Mouse (Mus musculus): ENCODE measurements around the gene Nsg2. TPM values are rescaled to one million over a fixed set of nuclear protein-coding genes. Genes with fewer than 3 reads are reported as not detected.
A peak's percentile ranks its signal among the peaks of the same experiment; 100 is the strongest.
"Not testable (repeated sequence)": the region's sequence is repeated elsewhere in the genome, so short reads cannot be mapped to it uniquely, and the experiment has no call there.

Gene Nsg2
- polyA plus RNA-seq (2012; ENCODE audit: insufficient read depth, low replicate concordance): 12.5 TPM in 1 of 2 replicates, not detected in the other

- Histone ChIP-seq H3K4me3 (replicated peaks) (peak within 1 kb of the TSS; percentile 94), H3K27me3 (replicated peaks) (peaks cover 24% of the 10 kb centered on the region), H3K36me3 (replicated peaks; ENCODE audit: low read length) (peaks cover 29% of the 10 kb centered on the region), H3K9me3 (peaks cover 3% of the 10 kb centered on the region; the same call in 1 of the 2 replicates), H3K4me1 (peaks cover 44% of the 10 kb centered on the region)
- no peak for TF ChIP-seq FLI1 (IDR thresholded peaks at IDR 0.05; ENCODE audit: low read length)
- TF ChIP-seq GATA1 (IDR thresholded peaks at IDR 0.05; ENCODE audit: borderline replicate concordance, low read length): no peak
Observed at GRCm38 (mm10) chr11:32000281-32000680, at the start of gene Nsg2. Nsg2 (plus strand) TSS chr11:32000463.

GRCm38 (mm10) chr11:31960071-31960470 is 40.2 kb upstream of the Nsg2 start:
- H3K36me3 ChIP-seq (replicated peaks; ENCODE audit: low read length): no peaks in the 10 kb centered on the region
- peaks cover 19% of the 10 kb centered on the region for H3K4me1 ChIP-seq
- peaks cover 6% of the 10 kb centered on the region; the same call in 1 of the 2 replicates for H3K9me3 ChIP-seq
- H3K4me3 ChIP-seq (replicated peaks): no peak overlapping the region
- peaks cover 3% of the 10 kb centered on the region for H3K27me3 ChIP-seq (replicated peaks)
- TF ChIP-seq GATA1 (IDR thresholded peaks at IDR 0.05; ENCODE audit: borderline replicate concordance, low read length) (no peak), FLI1 (IDR thresholded peaks at IDR 0.05; ENCODE audit: low read length) (no peak)

- Histone ChIP-seq H3K4me3 (replicated peaks) (no peak overlapping the region), H3K9me3 (peaks cover 6% of the 10 kb centered on the region), H3K4me1 (peaks cover 19% of the 10 kb centered on the region), H3K27me3 (replicated peaks) (peaks cover 3% of the 10 kb centered on the region), H3K36me3 (replicated peaks; ENCODE audit: low read length) (no peaks in the 10 kb centered on the region)
- TF ChIP-seq FLI1 (IDR thresholded peaks at IDR 0.05; ENCODE audit: low read length) (no peak), GATA1 (IDR thresholded peaks at IDR 0.05; ENCODE audit: borderline replicate concordance, low read length) (no peak)
Observed at GRCm38 (mm10) chr11:31963993-31964392, 36.3 kb upstream of the Nsg2 start.

- no peaks in the 10 kb centered on the region for H3K36me3 ChIP-seq (replicated peaks; ENCODE audit: low read length)
- peaks cover 11% of the 10 kb centered on the region for H3K4me1 ChIP-seq
- TF ChIP-seq GATA1 (IDR thresholded peaks at IDR 0.05; ENCODE audit: borderline replicate concordance, low read length) (no peak), FLI1 (IDR thresholded peaks at IDR 0.05; ENCODE audit: low read length) (no peak)
- no peaks in the 10 kb centered on the region for H3K27me3 ChIP-seq (replicated peaks)
- no peak within 1 kb of the TSS for H3K4me3 ChIP-seq (replicated peaks)
- peaks cover 6% of the 10 kb centered on the region for H3K9me3 ChIP-seq
Observed at GRCm38 (mm10) chr11:31965256-31966134, 34.8 kb upstream of the Nsg2 start, which contains the start of gene 4930524B15Rik. 4930524B15Rik (plus strand) TSS chr11:31965592.

- Histone ChIP-seq H3K27me3 (replicated peaks) (no peaks in the 10 kb centered on the region), H3K36me3 (replicated peaks; ENCODE audit: low read length) (no peaks in the 10 kb centered on the region), H3K4me3 (replicated peaks) (no peak overlapping the region), H3K9me3 (no peaks in the 10 kb centered on the region), H3K4me1 (peaks cover 77% of the 10 kb centered on the region)
- TF ChIP-seq FLI1 (IDR thresholded peaks at IDR 0.05; ENCODE audit: low read length) (no peak), GATA1 (IDR thresholded peaks at IDR 0.05; ENCODE audit: borderline replicate concordance, low read length) (no peak; the same call in 2 of the 3 replicates)
Observed at GRCm38 (mm10) chr11:31974132-31974531, 26.1 kb upstream of the Nsg2 start.

- peaks cover 81% of the 10 kb centered on the region for H3K4me1 ChIP-seq
- no peak for TF ChIP-seq GATA1 (IDR thresholded peaks at IDR 0.05; ENCODE audit: borderline replicate concordance, low read length)
- no peak for TF ChIP-seq FLI1 (IDR thresholded peaks at IDR 0.05; ENCODE audit: low read length)
- H3K36me3 ChIP-seq (replicated peaks; ENCODE audit: low read length): no peaks in the 10 kb centered on the region
- no peaks in the 10 kb centered on the region for H3K9me3 ChIP-seq
- peak overlapping the region; percentile 66 for H3K4me3 ChIP-seq (replicated peaks)
- H3K27me3 ChIP-seq (replicated peaks): no peaks in the 10 kb centered on the region
Observed at GRCm38 (mm10) chr11:31974826-31975225, 25.4 kb upstream of the Nsg2 start.

GRCm38 (mm10) chr11:31975678-31976077 is 24.6 kb upstream of the Nsg2 start:
- no peaks in the 10 kb centered on the region for H3K27me3 ChIP-seq (replicated peaks)
- H3K4me3 ChIP-seq (replicated peaks): peak overlapping the region; percentile 28
- peaks cover 77% of the 10 kb centered on the region for H3K4me1 ChIP-seq
- no peaks in the 10 kb centered on the region for H3K36me3 ChIP-seq (replicated peaks; ENCODE audit: low read length)
- no peak for TF ChIP-seq FLI1 (IDR thresholded peaks at IDR 0.05; ENCODE audit: low read length)
- TF ChIP-seq GATA1 (IDR thresholded peaks at IDR 0.05; ENCODE audit: borderline replicate concordance, low read length): no peak
- peaks cover 3% of the 10 kb centered on the region; the same call in 1 of the 2 replicates for H3K9me3 ChIP-seq

- no peaks in the 10 kb centered on the region for H3K36me3 ChIP-seq (replicated peaks; ENCODE audit: low read length)
- TF ChIP-seq GATA1 (IDR thresholded peaks at IDR 0.05; ENCODE audit: borderline replicate concordance, low read length) (no peak), FLI1 (IDR thresholded peaks at IDR 0.05; ENCODE audit: low read length) (no peak)
- peaks cover 3% of the 10 kb centered on the region; the same call in 1 of the 2 replicates for H3K9me3 ChIP-seq
- no peak overlapping the region for H3K4me3 ChIP-seq (replicated peaks)
- H3K27me3 ChIP-seq (replicated peaks): no peaks in the 10 kb centered on the region
- H3K4me1 ChIP-seq: peaks cover 72% of the 10 kb centered on the region
Observed at GRCm38 (mm10) chr11:31976137-31976536, 24.1 kb upstream of the Nsg2 start.

- H3K4me1 ChIP-seq: peaks cover 59% of the 10 kb centered on the region
Observed at GRCm38 (mm10) chr11:31980089-31980488, 20.2 kb upstream of the Nsg2 start.

GRCm38 (mm10) chr11:31981830-31982229 is 18.4 kb upstream of the Nsg2 start:
- H3K4me1 ChIP-seq: peaks cover 43% of the 10 kb centered on the region
- TF ChIP-seq GATA1 (IDR thresholded peaks at IDR 0.05; ENCODE audit: borderline replicate concordance, low read length) (no peak), FLI1 (IDR thresholded peaks at IDR 0.05; ENCODE audit: low read length) (no peak)
- H3K4me3 ChIP-seq (replicated peaks): no peak overlapping the region
- H3K27me3 ChIP-seq (replicated peaks): no peaks in the 10 kb centered on the region
- H3K9me3 ChIP-seq: peaks cover 3% of the 10 kb centered on the region; the same call in 1 of the 2 replicates
- H3K36me3 ChIP-seq (replicated peaks; ENCODE audit: low read length): no peaks in the 10 kb centered on the region

More at GRCm38 (mm10) chr11:31980089-31980488, 20.2 kb upstream of the Nsg2 start:
- H3K4me3 ChIP-seq (replicated peaks); H3K27me3 ChIP-seq (replicated peaks); H3K36me3 ChIP-seq (replicated peaks; ENCODE audit: low read length); H3K9me3 ChIP-seq: not testable (repeated sequence)

- not testable (repeated sequence) for H3K36me3 ChIP-seq (replicated peaks; ENCODE audit: low read length); H3K4me3 ChIP-seq (replicated peaks); H3K9me3 ChIP-seq; H3K27me3 ChIP-seq (replicated peaks)
- peaks cover 38% of the 10 kb centered on the region for H3K4me1 ChIP-seq
Observed at GRCm38 (mm10) chr11:31982247-31982943, 17.9 kb upstream of the Nsg2 start.
